Mouse (Mus musculus) lung, postnatal 0 days (tissue): ENCODE results near the gene Nap1l2. TPM values are rescaled to one million over a fixed set of nuclear protein-coding genes. Genes with fewer than 3 reads are reported as not detected.

ENCODE experiments used
- ATAC-seq: fragments of 200-750 bp; cut with Nextera tagmentation; 2 replicates; pipeline ENCODE4 v1.8.0; 2017; ENCODE audit warnings: moderate library complexity
- DNase-seq: peaks from one replicate; pipeline ENCODE4 v3.0.0-alpha.2; 2016; ENCODE audit warnings: low spot score
- H3K27ac ChIP-seq: fragments of 300-500 bp; sonication (generic); 2 replicates; pipeline ENCODE4 v1.5.1; 2014; ENCODE audit warnings: antibody characterized with exemption, mild to moderate bottlenecking, low read length, mixed read lengths
- H3K27me3 ChIP-seq: fragments of 300-500 bp; sonication (generic); replicated peaks from 2 replicates; pipeline ENCODE4 v1.6.1; 2014; ENCODE audit warnings: low read length, mixed read lengths; ENCODE audit not compliant: insufficient read depth
- H3K36me3 ChIP-seq: fragments of 300-500 bp; sonication (generic); 2 replicates; pipeline ENCODE4 v1.6.1; 2014; ENCODE audit warnings: low read length, mixed read lengths; ENCODE audit not compliant: insufficient read depth
- H3K4me1 ChIP-seq: fragments of 300-500 bp; sonication (generic); 2 replicates; pipeline ENCODE4 v1.6.1; 2014; ENCODE audit warnings: antibody characterized with exemption, low read depth, low read length, mixed read lengths; ENCODE audit not compliant: insufficient read depth
- H3K4me2 ChIP-seq: fragments of 300-500 bp; sonication (generic); replicated peaks from 2 replicates; pipeline ENCODE4 v1.6.1; 2014; ENCODE audit warnings: low read depth, mild to moderate bottlenecking, low read length, moderate library complexity, mixed read lengths
- H3K4me3 ChIP-seq: fragments of 300-500 bp; sonication (generic); 2 replicates; pipeline ENCODE4 v1.5.1; 2014; ENCODE audit warnings: low read depth, low read length
- H3K9ac ChIP-seq: fragments of 300-500 bp; sonication (generic); replicated peaks from 2 replicates; pipeline ENCODE4 v1.6.1; 2014; ENCODE audit warnings: low read depth, mild to moderate bottlenecking
- H3K9me3 ChIP-seq: fragments of 300-500 bp; sonication (generic); 2 replicates; pipeline ENCODE4 v1.6.1; 2016; ENCODE audit warnings: low read length, mixed read lengths
- CTCF ChIP-seq: IDR thresholded peaks from 2 replicates; pipeline ENCODE4 v1.5.1; 2016; ENCODE audit warnings: antibody characterized with exemption, mild to moderate bottlenecking
- EP300 ChIP-seq: IDR thresholded peaks from 2 replicates; pipeline ENCODE4 v1.6.1; 2016; ENCODE audit warnings: antibody characterized with exemption, mild to moderate bottlenecking, control low read depth
- WGBS: fragments of 180-500 bp; shearing (Covaris S2); extraction: QIAGEN DNeasy Blood & Tissue Kit; methylation state at CpG from one replicate; pipeline ENCODE4 v1.1.7; 2014; 5-methylcytosine and 5-hydroxymethylcytosine counted together
- polyA plus RNA-seq: library from polyadenylated mRNA; unstranded; fragments of >200 nt; fragmentation: Nextera tagmentation; extraction: Ambion mirVana; gene quantifications from 2 replicates; pipeline ENCODE4 v1.2.1, GENCODE M21; 2015

Nap1l2 gene
- polyA plus RNA-seq, 1 experiment from 2014 or later = 0.54 TPM

GRCm38 (mm10) chrX:103156134-103156533, 30.3 kb downstream of the Nap1l2 start:
- WGBS = 21% methylated on average over 1 of the region's 1 CpGs
- no peak overlapping the region for H3K4me3 ChIP-seq
- no peak overlapping the region for H3K9ac ChIP-seq
- H3K36me3 ChIP-seq = no peaks in the 10 kb centered on the region
- H3K4me2 ChIP-seq = no peak overlapping the region
- TF ChIP-seq EP300 (no peak), CTCF (no peak)
- H3K9me3 ChIP-seq = no peaks in the 10 kb centered on the region
- H3K27me3 ChIP-seq = no peaks in the 10 kb centered on the region
- no peak for DNase-seq
- H3K27ac ChIP-seq = no peak overlapping the region
- H3K4me1 ChIP-seq = no peaks in the 10 kb centered on the region
- ATAC-seq = no peak

- Histone ChIP-seq H3K4me1 (no peaks in the 10 kb centered on the region), H3K4me2 (no peak overlapping the region), H3K36me3 (no peaks in the 10 kb centered on the region), H3K9ac (no peak overlapping the region), H3K27me3 (no peaks in the 10 kb centered on the region), H3K4me3 (no peak overlapping the region), H3K27ac (no peak overlapping the region), H3K9me3 (no peaks in the 10 kb centered on the region)
- TF ChIP-seq EP300 (no peak), CTCF (no peak)
- no peak for ATAC-seq
- 73% methylated on average over 3 of the region's 3 CpGs for WGBS
- no peak for DNase-seq
These were observed 47.9 kb downstream of the Nap1l2 start for GRCm38 (mm10) chrX:103138549-103138948.

Other genes with a start within 250 kb of the Nap1l2 start
- not detected in 2 replicates for gene Cdx4, start 134.8 kb upstream of the Nap1l2 start, polyA plus RNA-seq
- 0.66 and 1.0 TPM in 2 replicates for gene Chic1, start 169.8 kb upstream of the Nap1l2 start, polyA plus RNA-seq
- 0.35 and 0.39 TPM in 2 replicates for gene Tsx, start 227.8 kb upstream of the Nap1l2 start, polyA plus RNA-seq
- gene Gm26992, start 235.4 kb upstream of the Nap1l2 start, polyA plus RNA-seq = not detected in 2 replicates